Mouse (Mus musculus) forebrain, embryonic 13.5 days (tissue): ENCODE results near the gene Zbp1. TPM values are rescaled to one million over a fixed set of nuclear protein-coding genes. Genes with fewer than 3 reads are reported as not detected.

Experiments
- ATAC-seq: fragments of 200-750 bp; cut with Nextera tagmentation; 2 replicates; pipeline ENCODE4 v1.8.0; 2017
- H3K27ac ChIP-seq: fragments of 300-500 bp; sonication (generic); 2 replicates; pipeline ENCODE4 v1.5.1; 2015; ENCODE audit warnings: inconsistent platforms, mild to moderate bottlenecking, moderate library complexity
- H3K27me3 ChIP-seq: fragments of 300-500 bp; sonication (generic); 2 replicates; pipeline ENCODE4 v1.6.1; 2015; ENCODE audit warnings: mild to moderate bottlenecking, inconsistent platforms
- H3K36me3 ChIP-seq: fragments of 300-500 bp; sonication (generic); 2 replicates; pipeline ENCODE4 v1.6.1; 2015; ENCODE audit warnings: mild to moderate bottlenecking, inconsistent platforms; ENCODE audit not compliant: poor library complexity, severe bottlenecking
- H3K4me1 ChIP-seq: fragments of 300-500 bp; sonication (generic); 2 replicates; pipeline ENCODE4 v1.6.1; 2015; ENCODE audit warnings: inconsistent platforms
- H3K4me2 ChIP-seq: fragments of 300-500 bp; sonication (generic); 2 replicates; pipeline ENCODE4 v1.6.1; 2015; ENCODE audit warnings: inconsistent platforms, mild to moderate bottlenecking, moderate library complexity
- H3K4me3 ChIP-seq: fragments of 300-500 bp; sonication (generic); 2 replicates; pipeline ENCODE4 v1.5.1; 2015; ENCODE audit warnings: mild to moderate bottlenecking, inconsistent platforms
- H3K9ac ChIP-seq: fragments of 300-500 bp; sonication (generic); 2 replicates; pipeline ENCODE4 v1.6.1; 2015; ENCODE audit warnings: mild to moderate bottlenecking, inconsistent platforms
- H3K9me3 ChIP-seq: fragments of 300-500 bp; sonication (generic); replicated peaks from 2 replicates; pipeline ENCODE4 v1.6.1; 2016; ENCODE audit warnings: inconsistent platforms
- WGBS: fragments of 180-500 bp; shearing (Covaris S2); methylation state at CpG from one replicate; pipeline ENCODE4 v1.1.7; 2015; 5-methylcytosine and 5-hydroxymethylcytosine counted together
- polyA plus RNA-seq: library from polyadenylated mRNA; unstranded; fragments of >200 nt; fragmentation: Nextera tagmentation; extraction: Ambion mirVana; gene quantifications from 2 replicates; pipeline ENCODE4 v1.2.1, GENCODE M21; 2015

Zbp1 gene
- not detected in 2 replicates for polyA plus RNA-seq

- Histone ChIP-seq H3K9ac (no peak within 1 kb of the TSS), H3K27me3 (no peaks in the 10 kb centered on the region), H3K4me1 (no peaks in the 10 kb centered on the region), H3K9me3 (no peaks in the 10 kb centered on the region), H3K4me3 (no peak within 1 kb of the TSS), H3K27ac (no peak within 1 kb of the TSS), H3K4me2 (no peak within 1 kb of the TSS), H3K36me3 (no peaks in the 10 kb centered on the region)
- ATAC-seq, result no peak
- 66% methylated on average over 11 of the region's 11 CpGs for WGBS
These were observed at the start of gene Zbp1 for GRCm38 (mm10) chr2:173218416-173219141. Gene Zbp1, minus strand, starts transcription at chr2:173218923.

GRCm38 (mm10) chr2:173267562-173267961 is 48.8 kb upstream of the Zbp1 start:
- Histone ChIP-seq H3K9me3 (no peaks in the 10 kb centered on the region), H3K4me2 (no peak overlapping the region), H3K36me3 (no peaks in the 10 kb centered on the region), H3K27ac (no peak overlapping the region), H3K4me3 (no peak overlapping the region), H3K4me1 (peaks cover 87% of the 10 kb centered on the region), H3K27me3 (no peaks in the 10 kb centered on the region), H3K9ac (no peak overlapping the region)
- 76% methylated on average over 3 of the region's 3 CpGs for WGBS
- ATAC-seq, result no peak

GRCm38 (mm10) chr2:173266349-173267112 is 47.8 kb upstream of the Zbp1 start:
- no peaks in the 10 kb centered on the region for H3K27me3 ChIP-seq
- no peak overlapping the region for H3K4me3 ChIP-seq
- no peak overlapping the region for H3K27ac ChIP-seq
- no peak for ATAC-seq
- no peak overlapping the region for H3K4me2 ChIP-seq
- no peaks in the 10 kb centered on the region for H3K36me3 ChIP-seq
- H3K9ac ChIP-seq, result no peak overlapping the region
- H3K4me1 ChIP-seq, result peaks cover 87% of the 10 kb centered on the region
- 83% methylated on average over 25 of the region's 25 CpGs for WGBS
- no peaks in the 10 kb centered on the region for H3K9me3 ChIP-seq

DNA sequence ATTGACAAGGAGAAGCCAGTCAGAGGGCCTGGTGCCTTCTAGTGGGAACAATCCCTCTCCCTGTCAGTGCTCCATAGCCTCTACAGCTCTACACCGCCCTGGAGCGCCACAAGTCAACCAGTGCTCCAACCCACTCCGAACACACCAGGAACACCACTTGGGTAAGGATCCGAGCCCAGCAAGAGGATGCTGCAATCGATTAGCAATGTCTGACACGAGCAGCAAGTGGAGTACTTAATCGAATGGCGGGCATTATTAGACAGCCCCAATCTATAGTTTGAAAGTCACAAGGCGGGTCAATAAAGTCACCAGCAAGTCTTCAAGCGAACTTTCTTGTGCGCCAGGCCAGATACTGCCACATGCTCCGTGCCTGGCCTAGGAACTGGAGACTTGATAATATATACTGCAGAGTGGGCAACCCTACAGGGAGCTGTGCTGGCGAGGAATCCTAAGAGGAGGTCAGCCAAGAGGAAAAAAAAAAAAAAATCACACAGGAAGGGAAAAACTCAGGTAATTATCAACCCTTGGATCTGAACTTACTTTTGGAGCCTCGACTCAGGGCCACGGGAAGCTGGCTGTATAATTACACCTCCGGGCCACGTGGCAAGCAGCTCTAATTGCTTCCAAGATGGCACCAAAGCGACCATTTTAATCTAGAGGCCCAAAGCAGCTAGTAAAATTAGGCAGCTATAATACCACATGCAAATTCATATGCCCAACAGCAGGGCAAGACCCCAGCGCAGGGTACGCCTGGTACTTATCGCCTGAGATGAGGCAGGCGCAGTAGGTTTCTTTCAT is 46.9 kb upstream of the Zbp1 start:
- Histone ChIP-seq H3K9me3 (no peaks in the 10 kb centered on the region), H3K36me3 (no peaks in the 10 kb centered on the region), H3K4me2 (peak overlapping the region; percentile 30; the same call in 1 of the 2 replicates), H3K27ac (peak overlapping the region; percentile 61), H3K4me3 (no peak overlapping the region), H3K4me1 (peaks cover 87% of the 10 kb centered on the region), H3K27me3 (no peaks in the 10 kb centered on the region), H3K9ac (0 out of 2 replicates have a peak overlapping the region, but pooled peaks have one; percentile 23)
- ATAC-seq, result no peak
- 87% methylated on average over 22 of the region's 22 CpGs for WGBS

- WGBS, result 20% methylated on average over 13 of the region's 13 CpGs
- Histone ChIP-seq H3K9me3 (no peaks in the 10 kb centered on the region), H3K27ac (peak overlapping the region; percentile 61), H3K4me1 (peaks cover 87% of the 10 kb centered on the region), H3K4me2 (peak overlapping the region; percentile 30), H3K4me3 (no peak overlapping the region), H3K27me3 (no peaks in the 10 kb centered on the region), H3K36me3 (no peaks in the 10 kb centered on the region), H3K9ac (0 out of 2 replicates have a peak overlapping the region, but pooled peaks have one; percentile 23)
- peak; percentile 74 for ATAC-seq
These were observed 45.9 kb upstream of the Zbp1 start for GRCm38 (mm10) chr2:173264467-173265128.

DNA sequence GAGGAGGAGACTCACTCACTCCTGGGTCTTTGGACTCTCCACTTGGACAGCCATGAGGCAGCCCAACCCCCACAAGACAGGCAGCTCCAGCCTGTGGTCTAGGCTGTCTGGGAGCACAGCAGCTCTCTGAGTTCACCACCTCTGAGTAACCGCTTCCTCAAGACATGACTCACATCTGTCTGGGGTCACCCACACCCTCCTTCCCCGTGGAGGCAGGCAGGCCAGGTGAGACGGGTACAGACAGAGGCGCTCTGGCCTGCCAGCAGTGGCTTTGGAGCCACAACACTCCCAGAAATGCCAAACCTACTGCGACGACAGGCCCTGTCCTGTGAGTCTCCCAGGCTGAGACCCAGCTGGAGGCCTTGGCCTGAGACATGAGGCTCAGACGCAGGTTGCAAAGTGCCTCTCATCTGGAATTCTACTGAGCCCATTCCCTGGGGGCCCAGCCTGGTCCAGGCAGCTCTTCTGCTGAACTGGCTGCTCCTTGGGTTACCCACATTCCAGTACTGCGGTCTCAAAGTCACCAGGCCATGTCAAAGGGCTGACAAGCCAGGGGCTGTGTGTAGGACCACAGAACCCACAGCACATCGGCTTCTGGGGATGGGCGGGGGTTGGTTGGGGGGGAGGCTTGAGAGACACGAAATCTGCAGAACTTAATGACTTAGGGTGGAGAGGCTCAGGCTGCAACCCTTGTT is 45.1 kb upstream of the Zbp1 start:
- H3K27ac ChIP-seq, result no peak overlapping the region
- no peak overlapping the region for H3K9ac ChIP-seq
- H3K4me3 ChIP-seq, result no peak overlapping the region
- no peaks in the 10 kb centered on the region for H3K27me3 ChIP-seq
- ATAC-seq, result no peak
- peaks cover 91% of the 10 kb centered on the region for H3K4me1 ChIP-seq
- H3K36me3 ChIP-seq, result no peaks in the 10 kb centered on the region
- WGBS, result 69% methylated on average over 11 of the region's 11 CpGs
- H3K4me2 ChIP-seq, result no peak overlapping the region
- no peaks in the 10 kb centered on the region for H3K9me3 ChIP-seq

DNA sequence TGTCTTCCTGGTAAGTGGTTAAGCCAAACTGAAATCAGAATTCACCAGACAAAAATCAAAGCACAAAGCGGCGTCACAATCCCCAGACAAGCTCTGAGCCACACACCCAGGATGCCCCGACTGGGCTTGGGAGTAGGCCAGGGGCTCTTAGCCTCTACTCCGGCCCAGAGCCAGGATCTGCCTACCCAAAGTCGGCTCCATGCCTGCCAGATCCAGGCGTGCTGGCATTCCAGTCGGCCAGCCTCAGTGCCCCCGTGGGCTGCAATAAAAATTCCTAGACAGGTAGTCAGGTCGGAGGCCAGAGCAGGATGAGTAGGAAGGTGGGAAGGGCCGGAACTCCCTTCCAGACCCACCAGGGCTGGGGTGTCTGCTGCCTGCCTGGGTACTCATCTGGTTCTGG is 42.8 kb upstream of the Zbp1 start:
- Histone ChIP-seq H3K4me3 (no peak overlapping the region), H3K4me1 (peaks cover 94% of the 10 kb centered on the region), H3K9me3 (no peaks in the 10 kb centered on the region), H3K36me3 (no peaks in the 10 kb centered on the region), H3K27me3 (no peaks in the 10 kb centered on the region), H3K4me2 (no peak overlapping the region), H3K9ac (no peak overlapping the region), H3K27ac (0 out of 2 replicates have a peak overlapping the region, but pooled peaks have one; percentile 15)
- no peak for ATAC-seq
- 85% methylated on average over 10 of the region's 10 CpGs for WGBS

GRCm38 (mm10) chr2:173258459-173259091 is 39.9 kb upstream of the Zbp1 start:
- ATAC-seq, result no peak
- Histone ChIP-seq H3K9me3 (no peaks in the 10 kb centered on the region), H3K27me3 (no peaks in the 10 kb centered on the region), H3K4me2 (no peak overlapping the region), H3K9ac (no peak overlapping the region), H3K36me3 (no peaks in the 10 kb centered on the region), H3K4me1 (peaks cover 94% of the 10 kb centered on the region), H3K27ac (peak overlapping the region; percentile 65), H3K4me3 (no peak overlapping the region)
- WGBS, result 28% methylated on average over 9 of the region's 9 CpGs

DNA sequence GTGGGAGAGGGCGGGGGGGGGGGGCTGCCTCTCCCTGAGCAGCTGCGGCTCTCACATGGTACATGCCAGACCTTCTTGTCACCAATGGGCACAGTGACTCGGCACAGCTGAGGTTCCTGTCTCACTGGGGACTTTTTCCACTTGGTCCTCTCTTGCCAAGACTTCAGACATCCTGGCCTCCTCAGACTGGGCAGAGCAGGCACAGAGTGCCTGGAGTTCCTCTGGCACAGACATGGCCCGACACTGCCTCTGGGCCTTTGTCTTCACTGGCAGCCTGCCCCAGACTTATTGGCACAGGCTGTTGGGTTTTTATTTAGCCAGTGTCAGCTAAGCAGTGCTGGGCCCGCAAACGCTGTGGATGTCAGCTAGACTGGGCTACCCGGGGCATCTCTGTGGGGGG is 38.9 kb upstream of the Zbp1 start:
- Histone ChIP-seq H3K27me3 (no peaks in the 10 kb centered on the region), H3K36me3 (no peaks in the 10 kb centered on the region), H3K4me3 (no peak overlapping the region), H3K4me1 (peaks cover 99% of the 10 kb centered on the region), H3K9ac (no peak overlapping the region), H3K9me3 (no peaks in the 10 kb centered on the region), H3K27ac (peak overlapping the region; percentile 65), H3K4me2 (peak overlapping the region; percentile 0; the same call in 1 of the 2 replicates)
- peak; percentile 79 for ATAC-seq
- 11% methylated on average over 7 of the region's 7 CpGs for WGBS

GRCm38 (mm10) chr2:173256552-173256949 is 37.8 kb upstream of the Zbp1 start:
- no peaks in the 10 kb centered on the region for H3K36me3 ChIP-seq
- 0 out of 2 replicates have a peak overlapping the region, but pooled peaks have one; percentile 1 for H3K27ac ChIP-seq
- H3K9me3 ChIP-seq, result no peaks in the 10 kb centered on the region
- no peaks in the 10 kb centered on the region for H3K27me3 ChIP-seq
- 82% methylated on average over 4 of the region's 4 CpGs for WGBS
- no peak overlapping the region for H3K9ac ChIP-seq
- H3K4me1 ChIP-seq, result peaks cover 99% of the 10 kb centered on the region
- no peak overlapping the region for H3K4me2 ChIP-seq
- no peak overlapping the region for H3K4me3 ChIP-seq
- ATAC-seq, result no peak
